Mouse (Mus musculus): Measurements from ENCODE around the gene Kif1b. TPM values are rescaled to one million over a fixed set of nuclear protein-coding genes. Genes with fewer than 3 reads are reported as not detected.

Gene Kif1b
- total RNA-seq, 2 experiments from 2014 or later = 256 to 358 TPM

- DNase-seq = peak; percentile 75
- no peak overlapping the region for H3K4me3 ChIP-seq
- H3K27ac ChIP-seq = peak overlapping the region; percentile 74
- TF ChIP-seq CTCF (IDR thresholded peaks at IDR 0.05) = no peak
- intact Hi-C loops (cut with DNase I) = loop anchor here (10.0 kb wide), 1 partner anchor 465 kb away; no protein-coding TSS in a partner anchor
These were observed 157.9 kb downstream of the Kif1b start for GRCm38 (mm10) chr4:149149611-149150010.

GRCm38 (mm10) chr4:149149196-149149595, 158.3 kb downstream of the Kif1b start:
- DNase-seq = no peak
- intact Hi-C loops (cut with DNase I) = loop anchor here (10.0 kb wide), 1 partner anchor 466 kb away; no protein-coding TSS in a partner anchor
- no peak for TF ChIP-seq CTCF (IDR thresholded peaks at IDR 0.05)
- H3K27ac ChIP-seq = peak overlapping the region; percentile 74
- H3K4me3 ChIP-seq = no peak overlapping the region

- Histone ChIP-seq H3K27ac (no peak overlapping the region), H3K4me3 (no peak overlapping the region)
- intact Hi-C loops (cut with DNase I) = loop anchor here (10.0 kb wide), 1 partner anchor 467 kb away; no protein-coding TSS in a partner anchor
- TF ChIP-seq CTCF (IDR thresholded peaks at IDR 0.05) = no peak
- DNase-seq = no peak
These were observed 159.4 kb downstream of the Kif1b start for GRCm38 (mm10) chr4:149148084-149148483.

- Histone ChIP-seq H3K4me3 (no peak overlapping the region), H3K27ac (no peak overlapping the region)
- intact Hi-C loops (cut with DNase I) = loop anchor here (10.0 kb wide), 1 partner anchor 467 kb away; no protein-coding TSS in a partner anchor
- DNase-seq = no peak
- TF ChIP-seq CTCF (IDR thresholded peaks at IDR 0.05) = no peak
These were observed 160.0 kb downstream of the Kif1b start for GRCm38 (mm10) chr4:149147528-149147927.

- no peak for TF ChIP-seq CTCF (IDR thresholded peaks at IDR 0.05)
- H3K27ac ChIP-seq = no peak overlapping the region
- intact Hi-C loops (cut with DNase I) = loop anchor here (10.0 kb wide), 1 partner anchor 470 kb away; no protein-coding TSS in a partner anchor
- no peak for DNase-seq
- H3K4me3 ChIP-seq = no peak overlapping the region
These were observed 162.3 kb downstream of the Kif1b start for GRCm38 (mm10) chr4:149145151-149145550.

- DNase-seq = peak; percentile 82
- intact Hi-C loops (cut with DNase I) = loop anchor here (1.0 to 10.0 kb wide), 3 partner anchors 38 to 470 kb away; no protein-coding TSS in a partner anchor
- Histone ChIP-seq H3K4me3 (no peak overlapping the region), H3K27ac (no peak overlapping the region)
- TF ChIP-seq CTCF (IDR thresholded peaks at IDR 0.05) = no peak; the same call in 1 of the 2 replicates
These were observed 163.0 kb downstream of the Kif1b start for GRCm38 (mm10) chr4:149144459-149144858.

GRCm38 (mm10) chr4:149143594-149143993, 163.9 kb downstream of the Kif1b start:
- Histone ChIP-seq H3K27ac (no peak overlapping the region), H3K4me3 (no peak overlapping the region)
- no peak for TF ChIP-seq CTCF (IDR thresholded peaks at IDR 0.05)
- intact Hi-C loops (cut with DNase I) = loop anchor here (5.0 to 10.0 kb wide), 2 partner anchors 399 to 471 kb away; no protein-coding TSS in a partner anchor
- DNase-seq = no peak

- intact Hi-C loops (cut with DNase I) = no loop called here
- no peak overlapping the region for H3K27ac ChIP-seq
- TF ChIP-seq CTCF (IDR thresholded peaks at IDR 0.05) = no peak
- H3K4me3 ChIP-seq = no peak overlapping the region
- no peak for DNase-seq
These were observed 169.0 kb downstream of the Kif1b start for GRCm38 (mm10) chr4:149138515-149138914.

GRCm38 (mm10) chr4:149136982-149137770, 170.3 kb downstream of the Kif1b start, which contains the start of gene Cenps:
Gene Cenps, minus strand, starts transcription at chr4:149137629.
- H3K27ac ChIP-seq = peak within 1 kb of the TSS; percentile 91
- TF ChIP-seq CTCF (IDR thresholded peaks at IDR 0.05) = no peak; the same call in 1 of the 2 replicates
- intact Hi-C loops (cut with DNase I) = loop anchor here (2.0 kb wide), 1 partner anchor 60 kb away; no protein-coding TSS in a partner anchor
- peak within 1 kb of the TSS; percentile 93 for H3K4me3 ChIP-seq
- peak; percentile 93 for DNase-seq

- TF ChIP-seq CTCF (IDR thresholded peaks at IDR 0.05) = no peak
- Histone ChIP-seq H3K27ac (peak overlapping the region; percentile 91), H3K4me3 (peak overlapping the region; percentile 93)
- intact Hi-C loops (cut with DNase I) = loop anchor here (2.0 kb wide), 1 partner anchor 59 kb away; no protein-coding TSS in a partner anchor
- DNase-seq = no peak
These were observed 171.2 kb downstream of the Kif1b start for GRCm38 (mm10) chr4:149136116-149136850.

GRCm38 (mm10) chr4:149133395-149133794, 174.1 kb downstream of the Kif1b start:
- no peak for TF ChIP-seq CTCF (IDR thresholded peaks at IDR 0.05)
- no peak overlapping the region for H3K4me3 ChIP-seq
- DNase-seq = peak; percentile 7
- intact Hi-C loops (cut with DNase I) = no loop called here
- no peak overlapping the region for H3K27ac ChIP-seq

GRCm38 (mm10) chr4:149131789-149132565, 175.5 kb downstream of the Kif1b start:
- no peak for TF ChIP-seq CTCF (IDR thresholded peaks at IDR 0.05)
- intact Hi-C loops (cut with DNase I) = no loop called here
- peak; percentile 16 for DNase-seq
- no peak overlapping the region for H3K4me3 ChIP-seq
- H3K27ac ChIP-seq = no peak overlapping the region
